Mouse (Mus musculus): ENCODE data around the gene Gm20388.

- TF ChIP-seq POLR2A (IDR thresholded peaks at IDR 0.05; ENCODE audit: insufficient read depth, low read depth, low read length) (no peak), CTCF (IDR thresholded peaks at IDR 0.05; ENCODE audit: insufficient read depth, low read depth, low read length) (no peak)
These were observed 2033.1 kb downstream of the Gm20388 start for GRCm38 (mm10) chr8:121943716-121944115.

Data from olfactory bulb, adult 2 months (tissue).